In genomic region chr3:90503444-90503843, GRCm38 (mm10) we compare ENCODE assay signal across 21 mouse cellular contexts. TPM values are rescaled to one million over a fixed set of nuclear protein-coding genes. Genes with fewer than 3 reads are reported as not detected.
A peak's percentile ranks its signal among the peaks of the same experiment; 100 is the strongest.
DNase-seq lines count a peak whose midpoint lies in the region; ATAC-seq lines count a peak whose summit lies in the region.
"Had no signal": no experiment of that assay in that cellular context is flagged by ENCODE, and none has a peak within 500 bp of the region (broad histone marks: within the 10 kb centered on the region; RNA-seq: fewer than 3 reads in every experiment).

No protein-coding gene starts in this region.

- peak; percentile 24; the same call in 1 of the 2 replicates for ATAC-seq in embryonic facial prominence, embryonic 14.5 days (ENCODE audit: low read depth)
- ATAC-seq in CD4-positive, CD25-positive, alpha-beta regulatory T cell, adult 4 months: peak; percentile 29
- ATAC-seq in stomach, embryonic 16.5 days (ENCODE audit: insufficient read depth, low FRiP score): peak; percentile 80; the same call in 1 of the 2 replicates
- ATAC-seq: forebrain, embryonic 13.5 days; forebrain, embryonic 15.5 days; forebrain, postnatal 0 days had no signal

- no peak for DNase-seq in embryonic facial prominence, embryonic 14.5 days (ENCODE audit: low spot score)
- no peak for DNase-seq in embryonic facial prominence, embryonic 10.5 days (ENCODE audit: low spot score)
- DNase-seq in embryo, embryonic 11 days: no peak
- no peak for DNase-seq in ovary, postnatal 14 days (ENCODE audit: low spot score)
- DNase-seq: adrenal gland, adult 2 months; adrenal gland, postnatal 10 days; adrenal gland, postnatal 25 days; B cell, adult 2 months; cerebellum, adult 11 months; cerebellum, adult 18-20 months; cerebellum, adult 8-10 months; cerebellum, adult 9-11 months; cerebellum, postnatal 14 days; cerebellum, postnatal 36 days; forebrain, postnatal 0 days had no signal

- no peak overlapping the region for H3K9ac ChIP-seq in embryonic facial prominence, embryonic 14.5 days (ENCODE audit: low read depth, low read length)
- H3K9ac ChIP-seq in stomach, embryonic 16.5 days (ENCODE audit: low read length): no peak overlapping the region
- H3K9ac ChIP-seq: embryonic facial prominence, embryonic 13.5 days; forebrain, embryonic 13.5 days; forebrain, embryonic 15.5 days; forebrain, postnatal 0 days had no signal

- WGBS in embryonic facial prominence, embryonic 14.5 days: 83% methylated on average over 4 of the region's 4 CpGs
- WGBS in embryonic facial prominence, embryonic 10.5 days: 86% methylated on average over 4 of the region's 4 CpGs
- WGBS in stomach, embryonic 16.5 days: 64% methylated on average over 4 of the region's 4 CpGs

- H3K27ac ChIP-seq in embryonic facial prominence, embryonic 14.5 days (replicated peaks; ENCODE audit: low read depth, low read length): no peak overlapping the region
- H3K27ac ChIP-seq in embryonic facial prominence, embryonic 10.5 days (replicated peaks): no peak overlapping the region
- H3K27ac ChIP-seq in stomach, embryonic 16.5 days (ENCODE audit: low read length): peak overlapping the region; percentile 13; the same call in 1 of the 2 replicates
- H3K27ac ChIP-seq: embryonic facial prominence, embryonic 13.5 days; forebrain, embryonic 13.5 days; forebrain, embryonic 15.5 days had no signal

- H3K27me3 ChIP-seq in embryonic facial prominence, embryonic 14.5 days (replicated peaks; ENCODE audit: control insufficient read depth, insufficient read depth, low read length): no peaks in the 10 kb centered on the region
- H3K27me3 ChIP-seq in embryonic facial prominence, embryonic 10.5 days (replicated peaks; ENCODE audit: low read depth, poor library complexity, severe bottlenecking): no peaks in the 10 kb centered on the region
- H3K27me3 ChIP-seq in stomach, embryonic 16.5 days (ENCODE audit: control insufficient read depth, insufficient read depth, low read length): no peaks in the 10 kb centered on the region
- H3K27me3 ChIP-seq: embryonic facial prominence, embryonic 13.5 days; forebrain, embryonic 13.5 days; forebrain, embryonic 15.5 days had no signal

- H3K4me1 ChIP-seq in embryonic facial prominence, embryonic 14.5 days (ENCODE audit: control insufficient read depth, insufficient read depth, low read length): peaks cover 10% of the 10 kb centered on the region; the same call in 1 of the 2 replicates
- peaks cover 13% of the 10 kb centered on the region for H3K4me1 ChIP-seq in embryonic facial prominence, embryonic 10.5 days
- H3K4me1 ChIP-seq in stomach, embryonic 16.5 days (ENCODE audit: control insufficient read depth, insufficient read depth, low read length): peaks cover 16% of the 10 kb centered on the region

- H3K4me3 ChIP-seq in embryonic facial prominence, embryonic 14.5 days (ENCODE audit: low read depth, low read length): no peak overlapping the region
- no peak overlapping the region for H3K4me3 ChIP-seq in embryonic facial prominence, embryonic 10.5 days
- H3K4me3 ChIP-seq in stomach, embryonic 16.5 days (replicated peaks; ENCODE audit: low read length): no peak overlapping the region
- H3K4me3 ChIP-seq: embryonic facial prominence, embryonic 13.5 days; forebrain, embryonic 13.5 days; forebrain, embryonic 15.5 days had no signal

- H3K4me2 ChIP-seq in embryonic facial prominence, embryonic 14.5 days (ENCODE audit: low read depth, low read length): no peak overlapping the region
- no peak overlapping the region for H3K4me2 ChIP-seq in stomach, embryonic 16.5 days (ENCODE audit: low read depth, low read length)
- H3K4me2 ChIP-seq: embryonic facial prominence, embryonic 13.5 days; forebrain, embryonic 13.5 days; forebrain, embryonic 15.5 days had no signal

- no peaks in the 10 kb centered on the region for H3K9me3 ChIP-seq in embryonic facial prominence, embryonic 14.5 days (ENCODE audit: control insufficient read depth, low read length)
- H3K9me3 ChIP-seq in embryonic facial prominence, embryonic 10.5 days: no peaks in the 10 kb centered on the region
- no peaks in the 10 kb centered on the region for H3K9me3 ChIP-seq in stomach, embryonic 16.5 days (replicated peaks; ENCODE audit: control insufficient read depth, low read length)
- H3K9me3 ChIP-seq: embryonic facial prominence, embryonic 13.5 days; forebrain, embryonic 13.5 days; forebrain, embryonic 15.5 days had no signal

- peaks cover 89% of the 10 kb centered on the region for H3K36me3 ChIP-seq in embryonic facial prominence, embryonic 14.5 days (ENCODE audit: control insufficient read depth, insufficient read depth, low read length)
- H3K36me3 ChIP-seq in embryonic facial prominence, embryonic 10.5 days (replicated peaks): peaks cover 93% of the 10 kb centered on the region
- H3K36me3 ChIP-seq in stomach, embryonic 16.5 days (ENCODE audit: control insufficient read depth, insufficient read depth, low read length): peaks cover 25% of the 10 kb centered on the region

RNA-seq across cellular contexts. Expression of gene Chtop, which starts 5.9 kb away (rescaled TPM):
- polyA plus RNA-seq in embryonic facial prominence, embryonic 14.5 days (2014; fragmentation: Nextera tagmentation; extraction: Ambion mirVana): 92.1 and 98.4 TPM in 2 replicates
- polyA plus RNA-seq in embryonic facial prominence, embryonic 10.5 days (2016; fragmentation: Nextera tagmentation; extraction: Ambion mirVana): 181 and 188 TPM in 2 replicates
- 10 to 100 TPM; 50.3 to 57.9 TPM for polyA plus RNA-seq in CD4-positive, CD25-positive, alpha-beta regulatory T cell, adult 4 months (2017; shearing (Covaris generic))
- polyA plus RNA-seq in stomach, embryonic 16.5 days (2015; fragmentation: Nextera tagmentation; extraction: Ambion mirVana): 92.7 and 105 TPM in 2 replicates

RNA-seq across cellular contexts. Expression of gene S100a1, which starts 10.7 kb away (rescaled TPM):
- 37.2 and 49.6 TPM in 2 replicates for polyA plus RNA-seq in embryonic facial prominence, embryonic 14.5 days (2014; fragmentation: Nextera tagmentation; extraction: Ambion mirVana)
- polyA plus RNA-seq in embryonic facial prominence, embryonic 10.5 days (2016; fragmentation: Nextera tagmentation; extraction: Ambion mirVana): 5.7 and 6.4 TPM in 2 replicates
- 1 to 10 TPM; 3.3 to 4.9 TPM for polyA plus RNA-seq in CD4-positive, CD25-positive, alpha-beta regulatory T cell, adult 4 months (2017; shearing (Covaris generic))
- 85.3 and 99.1 TPM in 2 replicates for polyA plus RNA-seq in stomach, embryonic 16.5 days (2015; fragmentation: Nextera tagmentation; extraction: Ambion mirVana)

RNA-seq across cellular contexts. Expression of gene S100a13, which starts 10.8 kb away (rescaled TPM):
- 40.8 and 45.8 TPM in 2 replicates for polyA plus RNA-seq in embryonic facial prominence, embryonic 14.5 days (2014; fragmentation: Nextera tagmentation; extraction: Ambion mirVana)
- 8.3 and 8.5 TPM in 2 replicates for polyA plus RNA-seq in embryonic facial prominence, embryonic 10.5 days (2016; fragmentation: Nextera tagmentation; extraction: Ambion mirVana)
- 100 to 1,000 TPM; 157 to 222 TPM for polyA plus RNA-seq in CD4-positive, CD25-positive, alpha-beta regulatory T cell, adult 4 months (2017; shearing (Covaris generic))
- polyA plus RNA-seq in stomach, embryonic 16.5 days (2015; fragmentation: Nextera tagmentation; extraction: Ambion mirVana): 37.3 and 44.1 TPM in 2 replicates

RNA-seq across cellular contexts. Expression of gene Snapin, which starts 12.6 kb away (rescaled TPM):
- 79.6 and 89.9 TPM in 2 replicates for polyA plus RNA-seq in embryonic facial prominence, embryonic 14.5 days (2014; fragmentation: Nextera tagmentation; extraction: Ambion mirVana)
- 55.5 and 57.2 TPM in 2 replicates for polyA plus RNA-seq in embryonic facial prominence, embryonic 10.5 days (2016; fragmentation: Nextera tagmentation; extraction: Ambion mirVana)
- 10 to 100 TPM; 60.4 to 65.0 TPM for polyA plus RNA-seq in CD4-positive, CD25-positive, alpha-beta regulatory T cell, adult 4 months (2017; shearing (Covaris generic))
- 77.5 and 79.1 TPM in 2 replicates for polyA plus RNA-seq in stomach, embryonic 16.5 days (2015; fragmentation: Nextera tagmentation; extraction: Ambion mirVana)

RNA-seq across cellular contexts. Expression of gene S100a14, which starts 23.2 kb away (rescaled TPM):
- 15.6 and 21.5 TPM in 2 replicates for polyA plus RNA-seq in embryonic facial prominence, embryonic 14.5 days (2014; fragmentation: Nextera tagmentation; extraction: Ambion mirVana)
- not detected in 2 replicates for polyA plus RNA-seq in embryonic facial prominence, embryonic 10.5 days (2016; fragmentation: Nextera tagmentation; extraction: Ambion mirVana)
- not detected for polyA plus RNA-seq in CD4-positive, CD25-positive, alpha-beta regulatory T cell, adult 4 months (2017; shearing (Covaris generic))
- 149 and 199 TPM in 2 replicates for polyA plus RNA-seq in stomach, embryonic 16.5 days (2015; fragmentation: Nextera tagmentation; extraction: Ambion mirVana)
- polyA plus RNA-seq: adrenal gland, adult 2 months; forebrain, embryonic 11.5 days; forebrain, embryonic 13.5 days; forebrain, embryonic 15.5 days; forebrain, postnatal 0 days had no signal

Comparison
In these comparisons a context has a peak if more than half of its experiments do, and no peak if none do; other contexts are left out.
1. ATAC-seq: peak in every context shown above with its lines; median percentile 80 in stomach, embryonic 16.5 days; 29 in CD4-positive, CD25-positive, alpha-beta regulatory T cell, adult 4 months; 24 in embryonic facial prominence, embryonic 14.5 days.